Mouse (Mus musculus): Measurements from ENCODE around the gene Stk11ip.

Stk11ip gene

DNA sequence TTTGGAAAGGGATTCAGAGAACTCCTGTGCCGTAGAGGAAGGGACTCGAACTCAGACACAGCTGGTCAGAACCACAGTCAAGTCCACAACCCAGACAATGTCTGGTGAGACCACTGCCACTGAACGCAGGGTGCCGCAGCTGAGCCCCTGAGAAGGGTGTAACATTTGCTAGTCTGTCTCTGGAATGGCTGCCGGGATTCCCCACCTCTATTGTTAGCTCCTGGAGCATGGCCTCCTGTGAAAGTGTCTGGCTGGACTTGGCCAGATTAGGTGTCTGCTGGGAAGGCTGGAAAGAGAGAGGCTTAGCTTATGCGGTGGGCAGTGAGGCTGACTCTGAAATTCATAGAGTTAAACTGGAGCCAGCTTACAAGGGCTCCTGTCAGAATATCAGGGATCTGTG is 49.1 kb downstream of the Stk11ip start:
- DNase-seq (ENCODE audit: low spot score in 2 of 2), result no peak

DNA sequence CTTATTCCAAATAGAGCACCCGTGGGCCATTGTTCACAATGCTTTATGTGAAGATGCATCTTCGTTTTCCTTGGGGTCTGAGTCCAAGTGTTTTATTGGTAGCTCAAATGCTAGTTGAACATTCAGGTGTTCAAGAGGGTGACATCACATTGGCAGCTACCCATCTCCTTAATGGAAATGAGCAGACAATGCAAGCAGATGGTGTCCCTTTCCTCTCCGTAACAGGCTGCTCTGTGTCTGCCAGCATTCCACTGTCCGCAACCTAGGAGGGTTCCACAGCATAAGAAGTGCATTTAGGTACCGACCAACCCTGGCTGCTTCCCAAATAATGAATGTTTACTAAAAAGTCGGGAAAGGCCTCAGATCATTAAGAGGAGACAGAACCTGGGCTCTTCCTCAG is 51.4 kb downstream of the Stk11ip start:
- no peak for DNase-seq (ENCODE audit: low spot score in 2 of 2)

DNA sequence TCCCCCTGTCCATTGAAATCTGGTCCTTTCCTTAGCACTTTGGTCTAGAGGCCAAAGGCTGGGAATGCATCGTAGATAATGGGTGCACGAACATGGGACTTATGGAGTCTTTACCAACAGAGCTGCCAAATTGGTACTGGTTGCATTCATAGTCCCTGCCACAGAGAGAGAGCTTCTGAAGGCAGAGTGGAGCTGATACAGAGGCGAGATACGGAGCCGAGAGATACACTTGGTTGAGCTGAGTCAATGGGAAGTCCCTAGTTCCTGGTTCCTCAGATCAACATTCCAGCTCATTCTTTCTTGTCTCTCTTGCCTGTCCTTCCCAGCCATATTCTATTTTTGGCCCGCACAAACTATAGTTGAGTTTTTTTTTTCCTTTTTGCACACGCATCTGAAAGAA is 52.4 kb downstream of the Stk11ip start:
- no peak for DNase-seq (ENCODE audit: low spot score in 2 of 2)

DNA sequence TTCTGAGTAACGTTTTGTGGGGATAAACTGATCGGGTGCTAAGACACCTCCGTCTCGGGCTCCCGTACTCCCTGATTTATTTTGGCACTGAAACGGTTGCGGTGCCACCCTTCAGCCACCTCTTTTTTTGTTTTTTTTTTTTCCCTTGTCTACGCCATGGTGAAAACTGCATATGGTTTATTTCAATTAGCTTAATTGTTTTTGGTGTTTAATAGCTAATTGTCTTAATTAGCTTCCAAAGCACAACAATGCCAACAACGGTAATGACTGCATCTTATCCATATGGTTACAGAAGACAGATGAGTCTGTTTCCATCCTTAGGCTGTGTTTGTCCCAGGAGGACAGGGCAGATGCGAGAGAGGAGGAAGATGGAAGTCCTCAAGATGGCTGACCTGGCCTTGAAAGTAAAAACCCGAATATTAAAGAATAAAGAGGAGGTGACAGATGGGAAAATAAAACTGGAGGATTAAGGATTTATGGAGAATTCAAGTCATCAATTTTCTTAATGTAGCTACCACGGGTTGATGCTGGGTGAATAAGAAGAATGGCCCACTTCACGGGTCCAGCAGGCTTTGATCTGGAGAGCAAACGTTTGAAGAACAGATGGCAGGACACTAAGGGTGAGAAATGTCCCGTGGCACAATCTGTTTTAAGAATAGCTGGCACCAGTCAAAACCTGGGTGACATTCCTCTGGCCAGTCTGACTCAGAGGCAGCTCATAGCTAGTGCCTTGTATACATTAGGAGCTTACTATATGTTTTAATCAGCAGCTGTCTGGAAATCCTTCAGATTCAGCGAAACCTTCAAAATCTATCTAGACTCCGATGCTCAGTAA is 53.4 kb downstream of the Stk11ip start:
- no peak for DNase-seq (ENCODE audit: low spot score in 2 of 2)

DNA sequence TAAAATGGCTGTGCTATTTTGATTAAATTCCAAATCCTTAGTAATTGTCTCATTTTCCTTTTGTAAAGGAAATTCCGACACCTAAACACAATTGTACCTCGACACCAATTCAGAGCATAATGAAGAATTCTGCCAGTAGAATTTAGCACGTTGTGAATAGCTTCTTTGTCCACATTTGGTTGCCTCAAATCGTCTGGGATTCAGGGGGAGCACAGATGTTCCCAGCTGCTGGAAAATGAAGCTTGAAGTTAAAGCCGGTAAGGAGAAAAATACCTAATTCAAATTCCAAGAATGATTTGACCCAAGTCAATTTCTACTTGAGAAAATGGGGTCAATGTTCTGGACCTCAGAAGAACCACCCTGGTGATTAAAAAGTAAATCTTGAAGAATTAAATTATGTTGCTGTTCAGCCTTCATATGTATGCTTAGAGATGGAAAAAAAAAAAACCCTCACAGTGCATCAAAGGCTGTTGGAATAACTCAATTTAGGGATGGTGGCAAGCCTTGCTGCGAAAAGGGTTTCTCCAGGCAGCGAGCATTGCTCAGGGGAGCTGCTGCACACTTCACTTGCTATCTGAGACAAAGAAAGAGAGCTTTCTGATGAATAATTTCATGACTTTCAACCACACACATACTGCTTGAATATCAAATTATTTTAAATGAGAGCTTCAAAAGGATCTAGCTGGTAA is 60.8 kb downstream of the Stk11ip start:
- no peak for DNase-seq (ENCODE audit: low spot score in 2 of 2)

DNA sequence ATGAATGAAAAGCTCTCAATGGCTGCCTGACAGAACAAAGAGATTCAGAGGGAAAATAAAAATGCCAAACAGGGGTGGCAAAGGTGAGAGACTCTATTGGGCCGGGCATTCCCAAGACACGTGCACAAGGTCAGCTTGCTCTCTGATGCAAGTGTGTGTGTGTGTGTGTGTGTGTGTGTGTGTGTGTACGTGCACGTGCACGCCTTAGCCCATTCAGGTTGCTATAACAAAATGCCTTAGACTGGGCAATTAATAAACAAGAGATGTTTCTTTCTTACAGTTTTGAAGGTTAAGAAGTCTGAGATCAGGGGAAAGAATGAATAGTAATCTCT is 61.3 kb downstream of the Stk11ip start:
- DNase-seq (ENCODE audit: low spot score in 2 of 2), result no peak

DNA sequence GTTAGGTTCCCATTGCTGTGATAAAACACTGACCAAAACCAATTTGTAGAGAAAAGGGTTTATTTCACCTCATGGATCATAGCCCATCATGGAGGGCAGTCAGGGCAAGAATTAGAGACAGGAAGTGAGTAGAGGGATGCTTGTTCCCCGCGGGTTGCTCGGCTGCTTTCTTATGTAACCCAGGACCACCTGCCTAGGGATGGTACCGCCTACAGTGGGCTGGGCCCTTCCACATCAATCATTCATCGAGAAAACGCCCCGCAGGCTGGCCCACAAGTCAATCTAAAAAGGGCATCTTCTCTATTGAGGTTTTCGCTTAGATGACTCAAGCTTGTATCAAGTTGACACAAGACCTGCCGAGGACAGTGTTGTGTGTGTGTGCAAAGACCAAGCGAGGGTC is 61.7 kb downstream of the Stk11ip start:
- DNase-seq (ENCODE audit: low spot score in 2 of 2), result no peak

DNA sequence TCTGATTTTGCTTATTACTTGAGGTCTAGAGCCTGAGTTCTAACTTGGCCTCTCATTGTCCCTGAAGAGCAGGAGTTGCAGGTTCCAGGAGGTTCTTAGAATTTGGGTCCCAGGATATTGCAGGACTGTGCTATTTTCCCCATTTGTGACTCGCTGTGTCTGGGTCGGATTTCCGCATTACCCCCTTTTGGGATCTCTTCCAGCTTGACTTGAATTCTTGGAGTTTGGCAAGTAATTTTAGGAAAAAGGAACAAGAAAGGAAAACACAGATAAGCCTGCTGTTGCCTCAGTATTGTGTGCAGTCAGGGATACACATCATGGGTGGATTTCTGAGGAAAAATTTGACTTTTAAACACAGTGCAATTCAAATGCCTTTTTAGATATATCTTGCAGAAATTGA is 65.5 kb downstream of the Stk11ip start:
- DNase-seq (ENCODE audit: low spot score in 2 of 2), result no peak

All from thymus, postnatal 10 days (tissue).